Mouse (Mus musculus) kidney, adult 2 months (tissue): ENCODE results near the gene Vgll4.

Experiments
- CTCF ChIP-seq: fragments of 200-500 bp; conservative IDR thresholded peaks from 2 replicates; pipeline ENCODE4 v1.5.1; 2011; ENCODE audit warnings: low read depth, mild to moderate bottlenecking, control low read depth, low read length, moderate library complexity, mixed read lengths; ENCODE audit not compliant: insufficient read depth, insufficient read length
- POLR2A ChIP-seq: fragments of 200-500 bp; IDR thresholded peaks from one replicate; pipeline ENCODE4 v1.6.1; 2011; ENCODE audit warnings: low read depth, low read length, control low read depth

- no peak for TF ChIP-seq CTCF
- TF ChIP-seq POLR2A, result no peak
Measured at GRCm38 (mm10) chr6:114849787-114850186, 120.0 kb downstream of the Vgll4 start.
